Mouse (Mus musculus): ENCODE data around the gene Stab1. TPM values are rescaled to one million over a fixed set of nuclear protein-coding genes. Genes with fewer than 3 reads are reported as not detected.

Stab1 gene
- polyA plus RNA-seq, 1 experiment from 2014 or later = 32.2 TPM

- Histone ChIP-seq H3K4me3 (ENCODE audit: low read depth, low read length) (no peak overlapping the region), H3K4me1 (ENCODE audit: control insufficient read depth, low read depth, low read length) (peaks cover 8% of the 10 kb centered on the region), H3K27ac (ENCODE audit: low read length) (no peak overlapping the region), H3K9ac (ENCODE audit: low read depth, low read length) (no peak overlapping the region), H3K36me3 (ENCODE audit: control insufficient read depth, insufficient read depth) (peaks cover 56% of the 10 kb centered on the region), H3K27me3 (ENCODE audit: control insufficient read depth, insufficient read depth, low read depth, low read length) (no peaks in the 10 kb centered on the region), H3K4me2 (ENCODE audit: low read depth, low read length) (no peak overlapping the region), H3K9me3 (replicated peaks; ENCODE audit: control insufficient read depth, low read length) (no peaks in the 10 kb centered on the region)
- 83% methylated on average over 26 of the region's 35 CpGs for WGBS (ENCODE audit: insufficient replicate concordance)
- ATAC-seq (ENCODE audit: low read depth) = no peak
Measured at GRCm38 (mm10) chr14:31138219-31138896, 30.1 kb downstream of the Stab1 start.

- H3K27me3 ChIP-seq (ENCODE audit: control insufficient read depth, insufficient read depth, low read depth, low read length) = no peaks in the 10 kb centered on the region
- ATAC-seq (ENCODE audit: low read depth) = no peak
- H3K4me3 ChIP-seq (ENCODE audit: low read depth, low read length) = no peak overlapping the region
- 76% methylated on average over 11 of the region's 11 CpGs for WGBS (ENCODE audit: insufficient replicate concordance)
- no peaks in the 10 kb centered on the region for H3K9me3 ChIP-seq (replicated peaks; ENCODE audit: control insufficient read depth, low read length)
- H3K9ac ChIP-seq (ENCODE audit: low read depth, low read length) = no peak overlapping the region
- H3K36me3 ChIP-seq (ENCODE audit: control insufficient read depth, insufficient read depth) = peaks cover 55% of the 10 kb centered on the region
- no peak overlapping the region for H3K4me2 ChIP-seq (ENCODE audit: low read depth, low read length)
- peaks cover 13% of the 10 kb centered on the region for H3K4me1 ChIP-seq (ENCODE audit: control insufficient read depth, low read depth, low read length)
- no peak overlapping the region for H3K27ac ChIP-seq (ENCODE audit: low read length)
Measured at GRCm38 (mm10) chr14:31137791-31138190, 30.6 kb downstream of the Stab1 start.

- no peak overlapping the region for H3K9ac ChIP-seq (ENCODE audit: low read depth, low read length)
- no peaks in the 10 kb centered on the region for H3K27me3 ChIP-seq (ENCODE audit: control insufficient read depth, insufficient read depth, low read depth, low read length)
- H3K4me1 ChIP-seq (ENCODE audit: control insufficient read depth, low read depth, low read length) = peaks cover 19% of the 10 kb centered on the region
- ATAC-seq (ENCODE audit: low read depth) = no peak
- H3K4me2 ChIP-seq (ENCODE audit: low read depth, low read length) = no peak overlapping the region
- no peaks in the 10 kb centered on the region for H3K9me3 ChIP-seq (replicated peaks; ENCODE audit: control insufficient read depth, low read length)
- no peak overlapping the region for H3K4me3 ChIP-seq (ENCODE audit: low read depth, low read length)
- 82% methylated on average over 10 of the region's 10 CpGs for WGBS (ENCODE audit: insufficient replicate concordance)
- H3K36me3 ChIP-seq (ENCODE audit: control insufficient read depth, insufficient read depth) = peaks cover 50% of the 10 kb centered on the region
- H3K27ac ChIP-seq (ENCODE audit: low read length) = no peak overlapping the region
Measured at GRCm38 (mm10) chr14:31137281-31137595, 31.2 kb downstream of the Stab1 start.

GRCm38 (mm10) chr14:31136411-31137280, 31.8 kb downstream of the Stab1 start:
- H3K9me3 ChIP-seq (replicated peaks; ENCODE audit: control insufficient read depth, low read length) = no peaks in the 10 kb centered on the region
- WGBS (ENCODE audit: insufficient replicate concordance) = 83% methylated on average over 26 of the region's 26 CpGs
- peaks cover 25% of the 10 kb centered on the region for H3K4me1 ChIP-seq (ENCODE audit: control insufficient read depth, low read depth, low read length)
- no peak overlapping the region for H3K4me3 ChIP-seq (ENCODE audit: low read depth, low read length)
- no peak overlapping the region for H3K4me2 ChIP-seq (ENCODE audit: low read depth, low read length)
- no peak overlapping the region for H3K9ac ChIP-seq (ENCODE audit: low read depth, low read length)
- no peaks in the 10 kb centered on the region for H3K27me3 ChIP-seq (ENCODE audit: control insufficient read depth, insufficient read depth, low read depth, low read length)
- no peak overlapping the region for H3K27ac ChIP-seq (ENCODE audit: low read length)
- ATAC-seq (ENCODE audit: low read depth) = no peak
- peaks cover 47% of the 10 kb centered on the region for H3K36me3 ChIP-seq (ENCODE audit: control insufficient read depth, insufficient read depth)

GRCm38 (mm10) chr14:31135495-31136410, 32.7 kb downstream of the Stab1 start:
- ATAC-seq (ENCODE audit: low read depth) = no peak
- H3K4me3 ChIP-seq (ENCODE audit: low read depth, low read length) = no peak overlapping the region
- peaks cover 26% of the 10 kb centered on the region for H3K4me1 ChIP-seq (ENCODE audit: control insufficient read depth, low read depth, low read length)
- WGBS (ENCODE audit: insufficient replicate concordance) = 90% methylated on average over 34 of the region's 34 CpGs
- H3K27me3 ChIP-seq (ENCODE audit: control insufficient read depth, insufficient read depth, low read depth, low read length) = no peaks in the 10 kb centered on the region
- no peak overlapping the region for H3K4me2 ChIP-seq (ENCODE audit: low read depth, low read length)
- no peak overlapping the region for H3K9ac ChIP-seq (ENCODE audit: low read depth, low read length)
- H3K36me3 ChIP-seq (ENCODE audit: control insufficient read depth, insufficient read depth) = peaks cover 41% of the 10 kb centered on the region
- H3K27ac ChIP-seq (ENCODE audit: low read length) = no peak overlapping the region
- H3K9me3 ChIP-seq (replicated peaks; ENCODE audit: control insufficient read depth, low read length) = no peaks in the 10 kb centered on the region

GRCm38 (mm10) chr14:31134015-31135000, 34.1 kb downstream of the Stab1 start:
- Histone ChIP-seq H3K27ac (ENCODE audit: low read length) (peak overlapping the region; percentile 62; the same call in 1 of the 2 replicates), H3K27me3 (ENCODE audit: control insufficient read depth, insufficient read depth, low read depth, low read length) (no peaks in the 10 kb centered on the region), H3K4me2 (ENCODE audit: low read depth, low read length) (no peak overlapping the region), H3K9me3 (replicated peaks; ENCODE audit: control insufficient read depth, low read length) (no peaks in the 10 kb centered on the region), H3K4me3 (ENCODE audit: low read depth, low read length) (no peak overlapping the region), H3K4me1 (ENCODE audit: control insufficient read depth, low read depth, low read length) (peaks cover 40% of the 10 kb centered on the region), H3K9ac (ENCODE audit: low read depth, low read length) (no peak overlapping the region), H3K36me3 (ENCODE audit: control insufficient read depth, insufficient read depth) (peaks cover 36% of the 10 kb centered on the region)
- 84% methylated on average over 25 of the region's 25 CpGs for WGBS (ENCODE audit: insufficient replicate concordance)
- no peak for ATAC-seq (ENCODE audit: low read depth)

GRCm38 (mm10) chr14:31133023-31133665, 35.3 kb downstream of the Stab1 start:
- ATAC-seq (ENCODE audit: low read depth) = peak; percentile 30
- Histone ChIP-seq H3K27ac (ENCODE audit: low read length) (peak overlapping the region; percentile 62), H3K4me1 (ENCODE audit: control insufficient read depth, low read depth, low read length) (peaks cover 43% of the 10 kb centered on the region), H3K4me2 (ENCODE audit: low read depth, low read length) (peak overlapping the region; percentile 92), H3K36me3 (ENCODE audit: control insufficient read depth, insufficient read depth) (peaks cover 26% of the 10 kb centered on the region), H3K9ac (ENCODE audit: low read depth, low read length) (no peak overlapping the region), H3K27me3 (ENCODE audit: control insufficient read depth, insufficient read depth, low read depth, low read length) (no peaks in the 10 kb centered on the region), H3K9me3 (replicated peaks; ENCODE audit: control insufficient read depth, low read length) (no peaks in the 10 kb centered on the region), H3K4me3 (ENCODE audit: low read depth, low read length) (no peak overlapping the region)
- WGBS (ENCODE audit: insufficient replicate concordance) = 54% methylated on average over 11 of the region's 11 CpGs

Measured in liver, embryonic 16.5 days (tissue).